Mouse (Mus musculus): ENCODE results near the gene Pnkp. TPM values are rescaled to one million over a fixed set of nuclear protein-coding genes. Genes with fewer than 3 reads are reported as not detected.
A peak's percentile ranks its signal among the peaks of the same experiment; 100 is the strongest.

Pnkp gene
- 44.9 and 53.4 TPM in 2 replicates for polyA plus RNA-seq (2012; rRNA removed)

GRCm38 (mm10) chr7:44857042-44857552, at the start of gene Pnkp:
TSS of gene Pnkp (plus strand) at chr7:44857139.
- H3K4me1 ChIP-seq (ENCODE audit: control insufficient read depth, insufficient read depth, low read length): peaks cover 13% of the 10 kb centered on the region; the same call in 1 of the 2 replicates
- H3K27me3 ChIP-seq (replicated peaks; ENCODE audit: control insufficient read depth, insufficient read depth, low read length): no peaks in the 10 kb centered on the region
- H3K27ac ChIP-seq (ENCODE audit: insufficient read depth, low read depth, low read length): peak within 1 kb of the TSS; percentile 62
- TF ChIP-seq POLR2A (IDR thresholded peaks at IDR 0.05; ENCODE audit: low read depth, low read length): no peak
- no peak for TF ChIP-seq CTCF (conservative IDR thresholded peaks at IDR 0.05; ENCODE audit: insufficient read depth, insufficient read length, low read depth, low read length)
- no peaks in the 10 kb centered on the region for H3K36me3 ChIP-seq (ENCODE audit: control insufficient read depth, insufficient read depth, low read length)
- peak within 1 kb of the TSS; percentile 77 for H3K4me3 ChIP-seq (ENCODE audit: insufficient read depth, low read depth, low read length)
- WGBS: under 1% methylated on average over 32 of the region's 32 CpGs
- peak; percentile 90 for DNase-seq

DNA sequence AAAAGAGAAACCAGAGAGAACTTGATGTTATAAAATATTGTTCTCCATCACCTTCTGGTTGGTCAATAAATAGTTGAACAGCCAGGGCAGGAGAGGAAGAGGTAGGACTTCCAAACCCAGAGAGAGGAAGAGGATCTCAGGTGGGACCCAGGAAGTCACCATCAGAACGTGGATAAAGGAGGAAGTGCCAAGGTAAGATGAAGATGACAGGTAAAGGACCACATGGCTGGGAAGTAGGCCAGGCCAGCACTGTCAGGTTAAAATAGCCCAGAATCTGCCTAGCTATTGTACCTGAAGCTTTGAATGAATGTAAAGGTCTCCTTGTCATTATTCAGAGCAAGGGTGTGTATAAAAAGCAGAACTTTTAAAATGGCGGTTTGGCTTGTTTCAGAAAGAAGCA, 48.0 kb upstream of the Pnkp start:
- Histone ChIP-seq H3K36me3 (ENCODE audit: control insufficient read depth, insufficient read depth, low read length) (no peaks in the 10 kb centered on the region), H3K4me3 (ENCODE audit: insufficient read depth, low read depth, low read length) (no peak overlapping the region), H3K27ac (ENCODE audit: insufficient read depth, low read depth, low read length) (no peak overlapping the region), H3K4me1 (ENCODE audit: control insufficient read depth, insufficient read depth, low read length) (no peaks in the 10 kb centered on the region), H3K27me3 (replicated peaks; ENCODE audit: control insufficient read depth, insufficient read depth, low read length) (no peaks in the 10 kb centered on the region)
- 87% methylated on average over 2 of the region's 2 CpGs for whole genome bisulfite sequencing
- no peak for DNase-seq
- no peak for TF ChIP-seq POLR2A (IDR thresholded peaks at IDR 0.05; ENCODE audit: low read depth, low read length)
- no peak for TF ChIP-seq CTCF (conservative IDR thresholded peaks at IDR 0.05; ENCODE audit: insufficient read depth, insufficient read length, low read depth, low read length)

- WGBS: 92% methylated on average over 3 of the region's 3 CpGs
- no peaks in the 10 kb centered on the region for H3K36me3 ChIP-seq (ENCODE audit: control insufficient read depth, insufficient read depth, low read length)
Observed at GRCm38 (mm10) chr7:44809466-44809865, 47.5 kb upstream of the Pnkp start.

DNA sequence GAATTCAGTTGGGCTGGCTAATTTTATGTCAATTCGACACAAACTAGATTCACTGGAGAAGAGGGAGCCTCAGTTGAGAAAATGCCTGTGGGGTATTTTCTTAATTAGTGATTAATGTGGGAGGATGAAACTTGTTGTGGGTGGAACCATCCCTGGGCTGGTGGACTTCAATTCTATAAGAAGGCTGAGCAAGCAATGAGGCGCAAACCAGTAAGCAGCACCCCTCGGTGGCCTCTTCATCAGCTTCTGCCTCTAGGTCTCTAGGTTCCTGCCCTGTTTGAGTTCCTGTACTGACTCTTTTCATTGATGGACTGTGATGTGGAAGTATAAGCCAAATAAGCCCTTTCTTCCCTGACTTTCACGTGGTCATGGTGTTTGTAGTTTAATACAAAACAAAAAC, 46.6 kb upstream of the Pnkp start:
- Histone ChIP-seq H3K27ac (ENCODE audit: insufficient read depth, low read depth, low read length) (no peak overlapping the region), H3K4me3 (ENCODE audit: insufficient read depth, low read depth, low read length) (no peak overlapping the region), H3K4me1 (ENCODE audit: control insufficient read depth, insufficient read depth, low read length) (0 out of 2 replicates have a peak, but pooled peaks cover 2% of the 10 kb centered on the region), H3K27me3 (replicated peaks; ENCODE audit: control insufficient read depth, insufficient read depth, low read length) (no peaks in the 10 kb centered on the region), H3K36me3 (ENCODE audit: control insufficient read depth, insufficient read depth, low read length) (no peaks in the 10 kb centered on the region)
- no peak for TF ChIP-seq POLR2A (IDR thresholded peaks at IDR 0.05; ENCODE audit: low read depth, low read length)
- DNase-seq: no peak
- 74% methylated on average over 4 of the region's 4 CpGs for WGBS

More at GRCm38 (mm10) chr7:44809466-44809865, 47.5 kb upstream of the Pnkp start:
- TF ChIP-seq POLR2A (IDR thresholded peaks at IDR 0.05; ENCODE audit: low read depth, low read length) (no peak), CTCF (conservative IDR thresholded peaks at IDR 0.05; ENCODE audit: insufficient read depth, insufficient read length, low read depth, low read length) (no peak)
- DNase-seq: no peak
- Histone ChIP-seq H3K4me1 (ENCODE audit: control insufficient read depth, insufficient read depth, low read length) (no peaks in the 10 kb centered on the region), H3K27ac (ENCODE audit: insufficient read depth, low read depth, low read length) (no peak overlapping the region), H3K4me3 (ENCODE audit: insufficient read depth, low read depth, low read length) (no peak overlapping the region), H3K27me3 (replicated peaks; ENCODE audit: control insufficient read depth, insufficient read depth, low read length) (no peaks in the 10 kb centered on the region)

DNA sequence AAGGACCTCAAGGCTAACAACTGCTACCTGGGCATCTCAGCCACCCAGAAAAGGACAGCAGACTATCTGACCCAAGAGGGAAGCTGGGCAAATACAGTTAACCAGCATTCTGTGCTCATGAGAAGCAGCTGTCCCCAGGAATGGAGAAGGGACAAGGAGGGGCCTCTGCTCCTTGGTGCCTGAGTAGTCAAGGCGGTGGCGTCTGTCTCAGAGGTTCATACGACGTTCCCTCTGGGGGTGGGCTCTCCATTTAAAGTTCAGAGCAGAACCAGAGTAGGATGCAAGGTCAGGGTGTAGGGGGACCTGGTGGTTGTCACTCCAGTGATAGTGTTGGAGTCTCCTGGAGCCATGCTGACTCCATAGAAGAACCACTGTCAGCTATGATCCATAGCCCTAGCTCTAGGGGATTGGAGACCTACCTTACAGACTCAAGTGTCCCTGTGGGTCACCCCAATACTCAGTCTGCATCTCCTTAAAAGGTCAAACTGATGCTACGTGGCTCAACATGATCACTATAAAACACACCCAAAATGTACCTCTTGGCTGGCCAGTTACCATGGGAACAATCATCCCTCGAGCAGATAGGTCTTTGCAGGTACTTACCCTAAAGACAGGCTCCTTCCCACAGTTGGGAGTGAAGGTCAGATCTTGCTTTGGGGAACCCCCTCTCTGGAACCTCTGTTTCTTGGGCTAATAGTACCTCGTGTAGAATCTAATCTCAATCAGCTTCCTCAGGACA, 46.0 kb upstream of the Pnkp start:
- TF ChIP-seq POLR2A (IDR thresholded peaks at IDR 0.05; ENCODE audit: low read depth, low read length) (no peak), CTCF (conservative IDR thresholded peaks at IDR 0.05; ENCODE audit: insufficient read depth, insufficient read length, low read depth, low read length) (no peak)
- Histone ChIP-seq H3K36me3 (ENCODE audit: control insufficient read depth, insufficient read depth, low read length) (no peaks in the 10 kb centered on the region), H3K27ac (ENCODE audit: insufficient read depth, low read depth, low read length) (no peak overlapping the region), H3K4me3 (ENCODE audit: insufficient read depth, low read depth, low read length) (no peak overlapping the region), H3K27me3 (replicated peaks; ENCODE audit: control insufficient read depth, insufficient read depth, low read length) (no peaks in the 10 kb centered on the region), H3K4me1 (ENCODE audit: control insufficient read depth, insufficient read depth, low read length) (0 out of 2 replicates have a peak, but pooled peaks cover 2% of the 10 kb centered on the region)
- 93% methylated on average over 7 of the region's 7 CpGs for WGBS
- no peak for DNase-seq

- peaks cover 10% of the 10 kb centered on the region; the same call in 1 of the 2 replicates for H3K4me1 ChIP-seq (ENCODE audit: control insufficient read depth, insufficient read depth, low read length)
- no peak overlapping the region for H3K4me3 ChIP-seq (ENCODE audit: insufficient read depth, low read depth, low read length)
- TF ChIP-seq POLR2A (IDR thresholded peaks at IDR 0.05; ENCODE audit: low read depth, low read length) (no peak), CTCF (conservative IDR thresholded peaks at IDR 0.05; ENCODE audit: insufficient read depth, insufficient read length, low read depth, low read length) (no peak)
- no peak for DNase-seq
- WGBS: 88% methylated on average over 20 of the region's 20 CpGs
- H3K27me3 ChIP-seq (replicated peaks; ENCODE audit: control insufficient read depth, insufficient read depth, low read length): no peaks in the 10 kb centered on the region
- no peak overlapping the region for H3K27ac ChIP-seq (ENCODE audit: insufficient read depth, low read depth, low read length)
- H3K36me3 ChIP-seq (ENCODE audit: control insufficient read depth, insufficient read depth, low read length): no peaks in the 10 kb centered on the region
Observed at GRCm38 (mm10) chr7:44812651-44813325, 44.2 kb upstream of the Pnkp start.

GRCm38 (mm10) chr7:44813985-44814384, 43.0 kb upstream of the Pnkp start:
- 90% methylated on average over 3 of the region's 3 CpGs for WGBS
- DNase-seq: no peak
- no peaks in the 10 kb centered on the region for H3K27me3 ChIP-seq (replicated peaks; ENCODE audit: control insufficient read depth, insufficient read depth, low read length)
- H3K27ac ChIP-seq (ENCODE audit: insufficient read depth, low read depth, low read length): no peak overlapping the region
- peaks cover 11% of the 10 kb centered on the region; the same call in 1 of the 2 replicates for H3K4me1 ChIP-seq (ENCODE audit: control insufficient read depth, insufficient read depth, low read length)
- H3K4me3 ChIP-seq (ENCODE audit: insufficient read depth, low read depth, low read length): no peak overlapping the region
- H3K36me3 ChIP-seq (ENCODE audit: control insufficient read depth, insufficient read depth, low read length): no peaks in the 10 kb centered on the region
- no peak for TF ChIP-seq POLR2A (IDR thresholded peaks at IDR 0.05; ENCODE audit: low read depth, low read length)
- TF ChIP-seq CTCF (conservative IDR thresholded peaks at IDR 0.05; ENCODE audit: insufficient read depth, insufficient read length, low read depth, low read length): no peak
